Mouse (Mus musculus) CH12.LX (cell line): Measurements from ENCODE around the gene Stxbp1. TPM values are rescaled to one million over a fixed set of nuclear protein-coding genes. Genes with fewer than 3 reads are reported as not detected.

Experiments
- DNase-seq: peaks from one replicate; pipeline ENCODE4 v3.0.0-alpha.2; 2013; ENCODE audit errors: extremely low read depth
- H3K27ac ChIP-seq: 2 replicates; pipeline ENCODE4 v1.5.1; 2012; ENCODE audit warnings: low read depth, mild to moderate bottlenecking, control low read depth, moderate library complexity; ENCODE audit not compliant: insufficient read depth
- H3K27me3 ChIP-seq: replicated peaks from 2 replicates; pipeline ENCODE3; 2012; ENCODE audit warnings: inconsistent platforms
- H3K36me3 ChIP-seq, 2 experiments: replicated peaks in 1 of 2; 2 replicates each; pipeline versions ENCODE3 to v1.6.1; 2012; ENCODE audit warnings: inconsistent platforms in 1 of 2, low read length in 1 of 2, mild to moderate bottlenecking in 1 of 2, mixed read lengths in 1 of 2, moderate library complexity in 1 of 2; ENCODE audit not compliant: control insufficient read depth in 1 of 2, insufficient read depth in 1 of 2
- H3K4me1 ChIP-seq, 2 experiments: 2 replicates each; pipeline ENCODE4 v1.6.1; 2012; ENCODE audit warnings: inconsistent platforms in 1 of 2, moderate library complexity in 1 of 2; ENCODE audit not compliant: insufficient read depth in 2 of 2, control insufficient read depth in 1 of 2
- H3K4me2 ChIP-seq: 2 replicates; pipeline ENCODE4 v1.6.1; 2012; ENCODE audit warnings: low read depth, mild to moderate bottlenecking, control low read depth; ENCODE audit not compliant: poor library complexity, insufficient read depth, severe bottlenecking
- H3K4me3 ChIP-seq, 3 experiments: fragments of 150-350 bp in 1 of 3; sonication (generic) in 1 of 3; replicated peaks in 1 of 3; 2 replicates each; pipeline versions ENCODE3 to v1.5.1; 2011 to 2012; ENCODE audit warnings: low read depth in 2 of 3, low read length in 2 of 3, mild to moderate bottlenecking in 2 of 3, moderate library complexity in 2 of 3, control low read depth in 1 of 3, improper control_type of control experiment in 1 of 3, inconsistent platforms in 1 of 3, mixed read lengths in 1 of 3; ENCODE audit not compliant: poor library complexity in 1 of 3
- H3K79me2 ChIP-seq: replicated peaks from 2 replicates; pipeline ENCODE4 v1.6.1; 2012; ENCODE audit warnings: mild to moderate bottlenecking, moderate library complexity; ENCODE audit not compliant: control insufficient read depth, poor library complexity, insufficient read depth, severe bottlenecking; ENCODE audit errors: extremely low read depth
- H3K9ac ChIP-seq: 2 replicates; pipeline ENCODE4 v1.6.1; 2012; ENCODE audit warnings: low read depth, mild to moderate bottlenecking, control low read depth, moderate library complexity; ENCODE audit not compliant: insufficient read depth
- H3K9me3 ChIP-seq: replicated peaks from 2 replicates; pipeline ENCODE3; 2012; ENCODE audit warnings: low read length, inconsistent platforms, mixed read lengths
- BHLHE40 ChIP-seq: IDR thresholded peaks from 2 replicates; pipeline ENCODE4 v1.6.1; 2011; ENCODE audit warnings: mild to moderate bottlenecking, low read depth, low read length, improper control_type of control experiment
- CHD2 ChIP-seq: IDR thresholded peaks from 2 replicates; pipeline ENCODE4 v1.6.1; 2011; ENCODE audit warnings: low read length, improper control_type of control experiment
- E2F4 ChIP-seq: IDR thresholded peaks from 2 replicates; pipeline ENCODE4 v1.6.1; 2011; ENCODE audit warnings: low read depth, low read length, improper control_type of control experiment; ENCODE audit not compliant: insufficient replicate concordance
- ELF1 ChIP-seq: IDR thresholded peaks from 2 replicates; pipeline ENCODE4 v1.6.1; 2014; ENCODE audit warnings: low read depth, mild to moderate bottlenecking, inconsistent platforms, low read length, improper control_type of control experiment
- ETS1 ChIP-seq: conservative IDR thresholded peaks from 2 replicates; pipeline ENCODE4 v1.6.1; 2012; ENCODE audit warnings: low read depth, mild to moderate bottlenecking, inconsistent platforms, low read length, improper control_type of control experiment, moderate library complexity
- HCFC1 ChIP-seq: IDR thresholded peaks from 2 replicates; pipeline ENCODE4 v1.6.1; 2012; ENCODE audit warnings: low read depth, mild to moderate bottlenecking, inconsistent platforms, low read length, improper control_type of control experiment
- IRF4 ChIP-seq: IDR thresholded peaks from 2 replicates; pipeline ENCODE4 v1.6.1; 2014; ENCODE audit warnings: low read depth, mild to moderate bottlenecking, inconsistent platforms, low read length, improper control_type of control experiment
- JUN ChIP-seq: IDR thresholded peaks from 2 replicates; pipeline ENCODE4 v1.6.1; 2011; ENCODE audit warnings: low read depth, mild to moderate bottlenecking, low read length, improper control_type of control experiment, moderate library complexity; ENCODE audit not compliant: insufficient read depth
- JUND ChIP-seq: conservative IDR thresholded peaks from 2 replicates; pipeline ENCODE4 v1.6.1; 2011; ENCODE audit warnings: low read depth, low read length, improper control_type of control experiment
- KAT2A ChIP-seq: IDR thresholded peaks from 2 replicates; pipeline ENCODE4 v1.6.1; 2012; ENCODE audit warnings: low read length, improper control_type of control experiment, inconsistent platforms; ENCODE audit not compliant: insufficient replicate concordance
- MAFK ChIP-seq: IDR thresholded peaks from 2 replicates; pipeline ENCODE4 v1.6.1; 2011; ENCODE audit warnings: low read length, improper control_type of control experiment; ENCODE audit not compliant: insufficient replicate concordance
- MAX ChIP-seq: IDR thresholded peaks from 2 replicates; pipeline ENCODE4 v1.6.1; 2011; ENCODE audit warnings: low read length, improper control_type of control experiment
- MAZ ChIP-seq: IDR thresholded peaks from 2 replicates; pipeline ENCODE4 v1.6.1; 2012; ENCODE audit warnings: low read depth, mild to moderate bottlenecking, inconsistent platforms, low read length, improper control_type of control experiment, moderate library complexity
- MXI1 ChIP-seq: IDR thresholded peaks from 2 replicates; pipeline ENCODE4 v1.6.1; 2011; ENCODE audit warnings: mild to moderate bottlenecking, low read depth, low read length, improper control_type of control experiment
- MYC ChIP-seq: IDR thresholded peaks from 2 replicates; pipeline ENCODE4 v1.6.1; 2011; ENCODE audit warnings: low read depth, mild to moderate bottlenecking, improper control_type of control experiment, low read length
- NRF1 ChIP-seq: IDR thresholded peaks from 2 replicates; pipeline ENCODE4 v1.6.1; 2014; ENCODE audit warnings: low read depth, mild to moderate bottlenecking, inconsistent platforms, low read length, improper control_type of control experiment, moderate library complexity
- RAD21 ChIP-seq: IDR thresholded peaks from 2 replicates; pipeline ENCODE4 v1.6.1; 2011; ENCODE audit warnings: low read depth, mild to moderate bottlenecking, low read length, improper control_type of control experiment, moderate library complexity
- RCOR1 ChIP-seq: conservative IDR thresholded peaks from 2 replicates; pipeline ENCODE4 v1.6.1; 2012; ENCODE audit warnings: low read depth, mild to moderate bottlenecking, inconsistent platforms, low read length, improper control_type of control experiment
- SIN3A ChIP-seq: IDR thresholded peaks from 2 replicates; pipeline ENCODE4 v1.6.1; 2012; ENCODE audit warnings: low read length, improper control_type of control experiment, inconsistent platforms
- SMC3 ChIP-seq: IDR thresholded peaks from 2 replicates; pipeline ENCODE4 v1.6.1; 2011; ENCODE audit warnings: low read depth, low read length, improper control_type of control experiment
- TBP ChIP-seq: conservative IDR thresholded peaks from 2 replicates; pipeline ENCODE4 v1.6.1; 2011; ENCODE audit warnings: low read depth, low read length, improper control_type of control experiment
- TCF12 ChIP-seq: IDR thresholded peaks from 2 replicates; pipeline ENCODE4 v1.6.1; 2014; ENCODE audit warnings: low read depth, mild to moderate bottlenecking, inconsistent platforms, low read length, improper control_type of control experiment
- UBTF ChIP-seq: IDR thresholded peaks from 2 replicates; pipeline ENCODE4 v1.6.1; 2012; ENCODE audit warnings: low read depth, mild to moderate bottlenecking, inconsistent platforms, low read length, improper control_type of control experiment, moderate library complexity
- USF1 ChIP-seq: IDR thresholded peaks from 2 replicates; pipeline ENCODE4 v1.6.1; 2014; ENCODE audit warnings: low read depth, mild to moderate bottlenecking, inconsistent platforms, low read length, improper control_type of control experiment
- ZC3H11A ChIP-seq: IDR thresholded peaks from 2 replicates; pipeline ENCODE4 v1.6.1; 2012; ENCODE audit warnings: low read depth, mild to moderate bottlenecking, inconsistent platforms, low read length, improper control_type of control experiment
- ZNF384 ChIP-seq: IDR thresholded peaks from 2 replicates; pipeline ENCODE4 v1.6.1; 2012; ENCODE audit warnings: low read depth, low read length, improper control_type of control experiment, inconsistent platforms
- dilution Hi-C: fragments of 300-500 bp; cut with MboI; formaldehyde crosslinking; loops from 2 replicates; pipeline ENCODE4 v1.14.3; 2020; ENCODE audit warnings: low sequenced_read_pairs; ENCODE audit not compliant: extremely low pct_unique_long_range_greater_than_20kb, extremely low pct_ligation_motif_present
- in situ Hi-C: fragments of 300-500 bp; cut with MboI; formaldehyde crosslinking; loops from 3 replicates; pipeline ENCODE4 v1.14.3; 2019; ENCODE audit warnings: low sequenced_read_pairs, low pct_ligation_motif_present, low pct_unique_long_range_greater_than_20kb, mixed read lengths
- polyA plus RNA-seq: library from polyadenylated mRNA; unstranded; fragments of >175 nt; gene quantifications from 2 replicates; pipeline ENCODE4 v1.2.1, GENCODE M21; 2012; ENCODE audit warnings: low read depth; ENCODE audit not compliant: insufficient read length
- total RNA-seq, 2 experiments: library from RNA; depleted of rRNA; stranded (reverse); fragments of 300-350 nt in 1 of 2; fragments of >200 nt in 1 of 2; gene quantifications; 2 replicates each; pipeline ENCODE4 v1.2.3; 2012 to 2014

The Stxbp1 gene
- total and polyA plus RNA-seq, 3 experiments: 1.5 to 8.3 (median 2.5) TPM

DNA sequence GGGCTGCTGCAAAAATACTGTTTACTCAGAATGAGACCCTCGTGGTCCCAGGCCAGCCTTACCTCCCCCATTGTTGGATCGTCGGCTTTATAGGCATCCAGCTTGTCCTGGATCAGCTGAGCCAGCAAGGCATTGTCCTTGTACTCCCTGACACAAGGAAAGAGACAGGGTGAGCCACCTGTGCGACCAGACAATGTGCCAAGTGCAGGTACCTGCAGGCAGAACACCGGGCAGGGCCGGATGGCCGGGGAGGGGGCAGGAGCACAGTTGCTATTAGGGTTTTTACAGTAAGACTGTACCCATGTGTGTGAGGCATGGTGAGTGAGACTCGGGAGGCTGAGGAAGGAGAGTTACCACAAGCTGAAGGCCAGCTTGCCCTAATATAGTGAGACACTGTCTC, 35.1 kb downstream of the Stxbp1 start:
- in situ Hi-C loops: no loop called here
- H3K4me1 ChIP-seq: peaks cover 2 to 6% of the 10 kb centered on the region in 2 experiments; a peak in 3 of 4 replicates
- DNase-seq: no peak
- dilution Hi-C loops: no loop called here
- no peak overlapping the region for H3K9ac ChIP-seq
- no peak overlapping the region for H3K4me2 ChIP-seq
- TF ChIP-seq E2F4 (no peak), HCFC1 (no peak), MAZ (no peak), KAT2A (no peak), ZC3H11A (no peak), RCOR1 (no peak), MAFK (no peak), MXI1 (no peak), IRF4 (no peak), ETS1 (no peak), ZNF384 (no peak), TCF12 (no peak), UBTF (no peak), CHD2 (no peak), MYC (no peak), MAX (no peak), TBP (no peak), RAD21 (no peak), BHLHE40 (no peak)
- H3K36me3 ChIP-seq: peaks cover 0 to 54% of the 10 kb centered on the region in 2 experiments
- H3K79me2 ChIP-seq: no peaks in the 10 kb centered on the region
- H3K27me3 ChIP-seq: no peaks in the 10 kb centered on the region
- H3K9me3 ChIP-seq: no peaks in the 10 kb centered on the region
- H3K4me3 ChIP-seq: no peak overlapping the region
- H3K27ac ChIP-seq: no peak overlapping the region

DNA sequence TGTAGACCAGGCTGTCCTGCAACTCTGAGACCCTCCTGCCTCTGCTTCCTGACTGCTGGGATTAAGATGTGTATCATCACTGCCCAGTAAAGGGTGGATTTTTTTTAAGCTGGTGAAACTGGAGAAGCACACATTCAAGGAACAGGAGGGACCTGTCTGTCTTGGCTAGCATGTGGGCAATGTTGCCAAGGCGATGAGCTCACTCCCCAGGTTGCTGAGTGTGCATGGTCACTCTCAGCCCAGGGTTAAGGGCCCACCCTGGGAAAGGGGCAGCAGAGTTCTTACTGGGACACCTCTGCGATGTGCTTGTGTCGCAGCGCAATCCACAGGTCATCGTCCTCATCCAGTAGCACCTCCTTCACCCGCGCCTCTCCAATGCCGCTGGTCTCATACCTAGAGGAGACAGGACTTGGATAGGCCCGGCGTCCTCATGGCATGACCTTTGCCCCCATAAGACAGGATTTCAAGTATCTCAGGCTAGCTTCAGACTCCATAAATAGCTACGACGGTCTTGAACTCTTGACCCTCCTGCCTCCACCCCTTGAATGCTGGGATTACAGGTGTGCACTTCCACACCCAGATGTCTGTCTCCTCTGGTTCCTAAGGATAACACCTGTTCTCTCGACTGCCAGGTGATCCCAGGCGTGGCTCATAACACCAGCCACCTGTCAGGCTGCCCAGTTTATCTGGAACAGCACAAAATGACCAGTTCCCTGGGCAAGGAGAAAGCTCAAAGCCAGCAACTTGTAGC, 38.1 kb downstream of the Stxbp1 start:
- H3K4me3 ChIP-seq: no peak overlapping the region
- in situ Hi-C loops: no loop called here
- TF ChIP-seq NRF1: no peak
- no peak for TF ChIP-seq TCF12
- TF ChIP-seq BHLHE40: no peak
- no peak for TF ChIP-seq KAT2A
- no peak for TF ChIP-seq CHD2
- no peak for TF ChIP-seq JUND
- TF ChIP-seq ZNF384: no peak
- no peak for TF ChIP-seq ELF1
- TF ChIP-seq MAFK: no peak
- no peak for TF ChIP-seq SIN3A
- TF ChIP-seq ETS1: no peak
- TF ChIP-seq SMC3: no peak
- TF ChIP-seq USF1: no peak
- TF ChIP-seq JUN: no peak

More for the DNA sequence above, 38.1 kb downstream of the Stxbp1 start:
- Histone ChIP-seq H3K4me1 (no peaks in the 10 kb centered on the region), H3K9ac (no peak overlapping the region), H3K79me2 (no peaks in the 10 kb centered on the region), H3K27ac (no peak overlapping the region), H3K27me3 (no peaks in the 10 kb centered on the region), H3K9me3 (no peaks in the 10 kb centered on the region), H3K36me3 (peaks cover 0 to 63% of the 10 kb centered on the region in 2 experiments), H3K4me2 (no peak overlapping the region)
- dilution Hi-C loops: no loop called here
- no peak for DNase-seq
